Mouse (Mus musculus) neural tube, embryonic 14.5 days (tissue): ENCODE data around the gene Olfr965. TPM values are rescaled to one million over a fixed set of nuclear protein-coding genes. Genes with fewer than 3 reads are reported as not detected.

ENCODE experiments used
- ATAC-seq: fragments of 200-750 bp; cut with Nextera tagmentation; 2 replicates; pipeline ENCODE4 v1.8.0; 2017; ENCODE audit warnings: low read depth, mild to moderate bottlenecking, moderate TSS enrichment, moderate library complexity
- H3K27ac ChIP-seq: fragments of 300-500 bp; sonication (generic); 2 replicates; pipeline ENCODE4 v1.5.1; 2014; ENCODE audit warnings: low read depth, mild to moderate bottlenecking, control low read depth, low read length, moderate library complexity, mixed read lengths
- H3K27me3 ChIP-seq: fragments of 300-500 bp; sonication (generic); 2 replicates; pipeline ENCODE4 v1.6.1; 2014; ENCODE audit warnings: low read length; ENCODE audit not compliant: control insufficient read depth, insufficient read depth
- H3K36me3 ChIP-seq: fragments of 300-500 bp; sonication (generic); 2 replicates; pipeline ENCODE4 v1.6.1; 2014; ENCODE audit warnings: low read length, mixed read lengths; ENCODE audit not compliant: control insufficient read depth, insufficient read depth
- H3K4me1 ChIP-seq: fragments of 300-500 bp; sonication (generic); 2 replicates; pipeline ENCODE4 v1.6.1; 2014; ENCODE audit warnings: low read length; ENCODE audit not compliant: control insufficient read depth, insufficient read depth
- H3K4me2 ChIP-seq: fragments of 300-500 bp; sonication (generic); 2 replicates; pipeline ENCODE4 v1.6.1; 2014; ENCODE audit warnings: mild to moderate bottlenecking, low read depth, low read length, control low read depth
- H3K4me3 ChIP-seq: fragments of 300-500 bp; sonication (generic); 2 replicates; pipeline ENCODE4 v1.5.1; 2014; ENCODE audit warnings: low read depth, low read length, control low read depth, mixed read lengths
- H3K9ac ChIP-seq: fragments of 300-500 bp; sonication (generic); replicated peaks from 2 replicates; pipeline ENCODE4 v1.6.1; 2014; ENCODE audit warnings: low read depth, mild to moderate bottlenecking, control low read depth, low read length, mixed read lengths
- H3K9me3 ChIP-seq: fragments of 300-500 bp; sonication (generic); 2 replicates; pipeline ENCODE4 v1.6.1; 2016; ENCODE audit warnings: low read length; ENCODE audit not compliant: control insufficient read depth
- WGBS: fragments of 180-500 bp; shearing (Covaris S2); extraction: QIAGEN DNeasy Blood & Tissue Kit; methylation state at CpG from one replicate; pipeline ENCODE4 v1.1.7; 2014; 5-methylcytosine and 5-hydroxymethylcytosine counted together
- polyA plus RNA-seq: library from polyadenylated mRNA; unstranded; fragments of >200 nt; fragmentation: Nextera tagmentation; extraction: Ambion mirVana; gene quantifications from 2 replicates; pipeline ENCODE4 v1.2.1, GENCODE M21; 2014

Olfr965 gene
- polyA plus RNA-seq, 1 experiment from 2014 or later = not detected

- no peak for ATAC-seq
Observed at GRCm38 (mm10) chr9:39740741-39741140, 29.6 kb downstream of the Olfr965 start.

GRCm38 (mm10) chr9:39745949-39746348, 34.8 kb downstream of the Olfr965 start, which contains the start of gene Olfr967:
TSS of gene Olfr967 (plus strand) at chr9:39746249.
- Histone ChIP-seq H3K27me3 (no peaks in the 10 kb centered on the region), H3K9ac (no peak within 1 kb of the TSS), H3K27ac (no peak within 1 kb of the TSS), H3K4me2 (no peak within 1 kb of the TSS), H3K4me3 (no peak within 1 kb of the TSS), H3K4me1 (no peaks in the 10 kb centered on the region), H3K9me3 (no peaks in the 10 kb centered on the region), H3K36me3 (no peaks in the 10 kb centered on the region)
- ATAC-seq = no peak

More at GRCm38 (mm10) chr9:39740741-39741140, 29.6 kb downstream of the Olfr965 start:
- H3K36me3 ChIP-seq = no peaks in the 10 kb centered on the region
- H3K27me3 ChIP-seq = no peaks in the 10 kb centered on the region
- no peak overlapping the region for H3K4me2 ChIP-seq
- H3K4me1 ChIP-seq = no peaks in the 10 kb centered on the region
- WGBS = 92% methylated on average over 1 of the region's 1 CpGs
- no peak overlapping the region for H3K4me3 ChIP-seq
- H3K9ac ChIP-seq = no peak overlapping the region
- H3K27ac ChIP-seq = no peak overlapping the region
- H3K9me3 ChIP-seq = no peaks in the 10 kb centered on the region

- ATAC-seq = no peak
- Histone ChIP-seq H3K27me3 (no peaks in the 10 kb centered on the region), H3K9ac (no peak overlapping the region), H3K36me3 (no peaks in the 10 kb centered on the region), H3K27ac (no peak overlapping the region), H3K4me1 (no peaks in the 10 kb centered on the region), H3K4me2 (no peak overlapping the region), H3K9me3 (no peaks in the 10 kb centered on the region), H3K4me3 (no peak overlapping the region)
- WGBS = 80% methylated on average over 1 of the region's 1 CpGs
Observed at GRCm38 (mm10) chr9:39746428-39746827, 35.3 kb downstream of the Olfr965 start.

Other genes with a start within 250 kb of the Olfr965 start
- not detected in 2 replicates for gene Olfr955, start 239.4 kb upstream of the Olfr965 start, polyA plus RNA-seq
- gene Olfr44, start 217.4 kb upstream of the Olfr965 start, polyA plus RNA-seq = not detected in 2 replicates
- gene Olfr957, start 195.5 kb upstream of the Olfr965 start, polyA plus RNA-seq = not detected in 2 replicates
- gene Olfr958, start 157.3 kb upstream of the Olfr965 start, polyA plus RNA-seq = not detected in 2 replicates
- gene Olfr959, start 135.8 kb upstream of the Olfr965 start, polyA plus RNA-seq = not detected in 2 replicates
- gene AW551984, start 107.0 kb upstream of the Olfr965 start, polyA plus RNA-seq = 141 and 199 TPM in 2 replicates
- gene Olfr148, start 100.7 kb upstream of the Olfr965 start, polyA plus RNA-seq = not detected in 2 replicates
- not detected in 2 replicates for gene Olfr960, start 90.0 kb upstream of the Olfr965 start, polyA plus RNA-seq
- gene Olfr961, start 66.3 kb upstream of the Olfr965 start, polyA plus RNA-seq = not detected in 2 replicates
- not detected in 2 replicates for gene Olfr963, start 44.1 kb upstream of the Olfr965 start, polyA plus RNA-seq
- not detected in 2 replicates for gene Olfr149, start 4.2 kb upstream of the Olfr965 start, polyA plus RNA-seq
- gene Olfr150, start 19.6 kb downstream of the Olfr965 start, polyA plus RNA-seq = not detected in 2 replicates
- not detected in 2 replicates for gene Olfr967, start 34.9 kb downstream of the Olfr965 start, polyA plus RNA-seq
- gene Olfr968, start 71.9 kb downstream of the Olfr965 start, polyA plus RNA-seq = not detected in 2 replicates
- not detected in 2 replicates for gene Olfr969, start 79.6 kb downstream of the Olfr965 start, polyA plus RNA-seq
- gene Olfr970, start 97.5 kb downstream of the Olfr965 start, polyA plus RNA-seq = not detected in 2 replicates
- not detected in 2 replicates for gene Olfr971, start 125.5 kb downstream of the Olfr965 start, polyA plus RNA-seq
- not detected in 2 replicates for gene Olfr972, start 155.1 kb downstream of the Olfr965 start, polyA plus RNA-seq
- gene Olfr229, start 196.0 kb downstream of the Olfr965 start, polyA plus RNA-seq = not detected in 2 replicates
- not detected in 2 replicates for gene Olfr974, start 226.1 kb downstream of the Olfr965 start, polyA plus RNA-seq
- 0.09 TPM in 1 of 2 replicates, not detected in the other for gene Olfr975, start 240.7 kb downstream of the Olfr965 start, polyA plus RNA-seq
- not detected in 2 replicates for gene Olfr976, start 249.8 kb downstream of the Olfr965 start, polyA plus RNA-seq